Mouse (Mus musculus): ENCODE measurements around the gene Psmb3.
"Not testable (repeated sequence)": the region's sequence is repeated elsewhere in the genome, so short reads cannot be mapped to it uniquely, and the experiment has no call there.

Psmb3 gene

DNA sequence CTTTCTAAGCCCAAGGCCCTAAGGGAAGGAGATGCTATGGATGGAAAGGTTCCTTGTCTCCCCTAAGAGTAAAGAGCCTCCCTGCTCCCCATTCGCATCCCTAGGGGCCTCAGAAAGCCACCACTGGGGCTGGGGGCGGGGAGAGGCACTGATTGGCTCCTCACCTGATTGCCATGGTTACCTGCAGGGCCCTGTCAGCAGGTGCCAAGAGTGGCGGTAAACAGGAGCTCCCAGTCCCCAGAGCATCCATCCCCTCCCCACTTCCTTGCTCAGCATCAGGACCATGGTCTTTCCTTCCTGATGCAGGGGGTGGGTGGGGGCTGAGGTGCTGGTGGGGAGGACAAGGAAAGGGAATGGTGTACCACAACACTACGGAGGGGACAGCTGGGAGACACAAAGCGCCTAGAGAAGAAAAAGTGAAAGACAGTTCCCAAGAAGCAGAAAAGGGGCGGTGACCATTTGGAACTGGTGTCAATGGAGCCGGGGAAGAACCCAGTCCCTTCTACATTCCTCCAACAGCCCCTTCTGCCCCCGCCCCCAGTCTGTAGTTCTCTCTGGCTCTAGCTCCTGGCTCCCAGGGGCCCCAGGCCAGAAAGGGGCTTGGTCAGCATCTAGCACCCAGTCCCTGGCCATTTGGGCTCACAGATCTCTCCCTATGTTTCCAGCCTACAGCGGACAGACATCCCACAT is 7.3 kb upstream of the Psmb3 start:
- no peak for DNase-seq (ENCODE audit: extremely low spot score)

DNA sequence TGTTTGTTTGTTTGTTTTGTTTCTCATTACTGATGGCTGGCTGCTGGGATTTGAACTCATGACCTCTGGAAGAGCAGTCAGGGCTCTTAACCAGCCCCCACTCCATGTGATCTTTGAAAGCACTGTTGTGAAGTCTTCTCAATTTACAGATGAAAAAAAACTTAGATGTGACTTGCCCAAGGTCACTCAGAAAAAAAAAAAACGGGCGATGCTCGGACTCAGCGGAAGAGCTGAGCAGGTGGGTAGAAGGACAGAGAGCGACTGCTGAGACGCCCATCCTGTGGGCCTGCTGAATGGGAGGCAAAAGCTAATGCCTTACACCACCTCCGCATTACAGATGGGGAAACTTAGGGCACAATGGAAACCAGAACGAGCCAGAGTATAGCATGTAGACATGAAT is 6.5 kb upstream of the Psmb3 start:
- no peak for DNase-seq (ENCODE audit: extremely low spot score)

DNA sequence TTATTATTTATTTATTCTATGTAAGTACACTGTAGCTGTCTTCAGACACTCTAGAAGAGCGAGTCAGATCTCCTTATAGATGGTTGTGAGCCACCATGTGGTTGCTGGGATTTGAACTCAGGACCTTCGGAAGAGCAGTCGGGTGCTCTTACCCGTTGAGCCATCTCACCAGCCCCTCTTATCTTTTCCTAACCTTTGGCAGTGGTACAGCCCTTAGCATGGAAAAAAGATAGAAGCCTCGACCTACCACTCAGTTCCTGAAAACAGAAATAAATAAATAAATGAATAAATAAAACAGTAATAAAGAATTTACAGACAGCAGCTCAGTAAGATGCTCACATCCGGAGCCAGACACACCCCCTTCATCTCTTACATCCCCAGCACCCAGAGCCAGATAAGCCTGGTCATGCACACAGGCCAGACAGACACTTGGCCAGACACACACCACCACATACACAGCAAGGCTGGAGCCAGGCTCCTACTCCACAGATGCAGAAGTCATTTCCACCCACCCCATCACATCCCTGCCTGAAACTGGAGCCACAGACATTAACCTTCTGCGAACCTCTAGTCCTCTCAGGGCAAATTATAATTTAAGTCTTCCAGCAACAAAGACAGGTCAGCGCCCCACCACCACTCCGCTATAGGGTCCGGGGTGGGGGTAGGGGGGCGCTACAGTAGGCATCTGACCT is 5.9 kb upstream of the Psmb3 start:
- DNase-seq (ENCODE audit: extremely low spot score), result no peak

DNA sequence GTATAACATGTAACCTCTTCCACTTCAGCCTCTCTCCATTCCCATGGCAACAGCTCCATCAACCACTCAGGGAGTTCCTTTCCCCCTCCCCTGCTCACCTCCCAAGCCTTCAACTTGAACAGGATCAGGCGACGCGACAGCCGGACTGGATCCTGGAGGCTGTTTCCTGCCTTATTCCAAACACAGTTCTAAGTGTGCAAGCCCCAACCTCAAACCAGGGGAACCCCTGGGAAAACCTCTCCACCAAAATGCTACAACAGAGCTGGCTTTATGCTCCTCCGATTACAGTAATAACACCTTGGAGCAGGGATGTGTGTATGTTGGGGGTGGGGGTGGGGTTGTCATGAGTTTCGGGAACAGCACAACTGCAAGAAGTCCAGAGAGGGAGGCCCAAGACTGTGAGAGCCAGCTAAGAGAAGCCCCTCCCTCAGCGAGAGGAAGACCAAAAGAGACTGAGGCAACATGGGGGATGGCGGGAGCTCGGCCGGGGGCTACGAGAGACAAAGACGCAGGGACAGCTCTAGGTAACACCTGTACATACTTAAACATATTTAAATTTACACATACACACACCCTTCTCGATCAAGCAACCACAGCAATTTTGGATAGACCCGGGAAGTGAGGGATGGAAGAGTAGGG is 5.2 kb upstream of the Psmb3 start:
- DNase-seq (ENCODE audit: extremely low spot score), result peak; percentile 49

DNA sequence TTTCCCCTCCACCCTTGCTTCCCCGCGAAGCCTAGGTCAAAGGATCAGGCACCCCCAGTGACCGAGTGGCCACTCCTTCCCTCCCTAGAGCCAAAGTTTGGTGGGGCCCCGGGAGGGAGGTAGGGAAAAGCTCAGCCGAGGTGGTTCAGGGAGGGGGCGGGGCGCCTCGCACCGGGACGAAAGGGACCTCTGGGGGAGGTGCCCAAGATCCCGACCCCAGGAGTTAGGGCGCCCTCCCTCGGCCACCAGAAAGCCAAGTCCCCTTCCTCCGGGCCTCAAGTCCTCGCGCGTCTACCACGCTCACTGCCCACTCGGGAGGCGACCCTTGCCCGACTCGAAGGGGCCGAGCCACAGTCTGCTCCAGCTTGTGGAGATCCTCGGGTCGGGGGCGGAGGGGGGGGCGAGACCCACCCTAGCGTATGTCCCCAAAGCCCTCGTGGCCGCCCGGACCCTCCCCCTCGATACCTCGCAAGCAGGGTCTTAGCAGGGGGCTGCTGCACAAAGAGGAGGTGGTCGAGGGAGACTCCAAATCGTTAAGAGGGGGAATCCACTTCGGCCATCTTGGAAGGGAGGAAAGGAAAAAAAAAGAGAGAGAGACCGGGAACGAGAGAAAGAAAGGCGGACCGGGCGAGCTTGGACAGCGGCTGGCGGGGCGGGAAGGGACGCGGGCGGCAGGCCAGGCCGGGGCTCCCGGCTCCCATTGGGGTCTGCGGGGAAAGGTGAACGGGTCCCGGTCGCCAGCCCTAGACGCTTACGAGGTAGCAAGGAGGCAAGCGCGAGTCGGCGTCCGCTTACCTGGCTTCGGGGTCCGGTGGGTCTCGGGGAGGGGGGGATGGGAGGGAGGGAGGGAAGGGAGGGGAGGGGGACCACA is 4.2 kb upstream of the Psmb3 start:
- peak; percentile 89 for DNase-seq (ENCODE audit: extremely low spot score)

DNA sequence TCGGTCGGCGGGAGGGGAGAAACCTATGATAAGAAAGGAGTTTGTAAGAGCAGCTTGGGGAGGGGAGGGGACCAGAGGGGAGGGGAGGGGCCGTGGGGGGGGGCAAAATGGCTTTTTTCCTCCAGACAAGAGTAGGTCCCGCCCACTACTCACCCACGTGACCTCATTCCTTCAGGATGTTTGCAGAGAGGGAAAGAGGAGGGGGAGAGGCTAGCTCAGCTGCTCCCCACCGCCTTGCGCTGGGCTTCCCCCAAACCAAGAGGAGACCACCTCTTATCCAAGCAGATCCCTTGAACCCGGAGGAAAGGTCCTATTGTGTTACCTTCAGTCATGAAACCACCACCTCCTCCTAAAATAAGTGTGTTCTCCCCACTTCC is 3.6 kb upstream of the Psmb3 start:
- DNase-seq (ENCODE audit: extremely low spot score), result peak; percentile 97

DNA sequence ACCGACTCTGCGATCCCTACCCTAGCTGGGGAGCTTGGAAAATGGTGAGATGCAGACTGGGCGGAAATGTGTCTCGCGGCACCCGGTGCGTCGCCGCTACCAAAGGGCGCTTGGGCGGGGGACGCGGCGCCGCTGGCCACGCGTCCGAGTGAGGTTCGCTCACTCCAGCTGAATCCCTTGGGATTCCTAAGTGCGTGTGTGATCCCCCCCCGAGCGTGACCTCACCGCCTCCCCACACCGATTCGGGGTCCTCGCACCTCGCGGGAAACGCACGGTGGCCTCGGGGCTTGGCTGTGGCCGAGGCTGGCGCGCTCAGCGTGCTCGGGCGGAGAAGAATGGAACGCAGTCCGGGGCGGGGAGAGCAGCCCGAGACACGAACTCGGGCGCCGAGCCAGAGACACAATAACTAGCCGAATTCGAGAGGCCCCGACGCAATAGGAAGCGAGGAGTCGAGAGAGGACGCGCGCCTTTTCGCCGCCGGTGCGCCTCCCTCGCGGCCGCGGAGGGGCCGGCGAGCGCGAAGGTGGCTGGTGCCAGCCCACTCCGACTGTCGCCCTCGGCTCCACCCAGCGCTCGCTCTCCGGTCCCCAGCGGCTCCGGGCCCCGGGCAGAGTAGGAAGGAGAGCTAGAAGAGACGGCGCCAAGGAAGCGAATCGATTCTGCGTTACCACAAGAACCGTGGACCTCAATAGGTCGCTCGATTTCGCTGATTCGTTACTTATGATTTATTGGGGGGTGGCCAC is 3.0 kb upstream of the Psmb3 start, which contains the start of gene Pcgf2:
Pcgf2 (minus strand) TSS at position 495 of the 743 bp plus-strand sequence.
- no peak for DNase-seq (ENCODE audit: extremely low spot score)

DNA sequence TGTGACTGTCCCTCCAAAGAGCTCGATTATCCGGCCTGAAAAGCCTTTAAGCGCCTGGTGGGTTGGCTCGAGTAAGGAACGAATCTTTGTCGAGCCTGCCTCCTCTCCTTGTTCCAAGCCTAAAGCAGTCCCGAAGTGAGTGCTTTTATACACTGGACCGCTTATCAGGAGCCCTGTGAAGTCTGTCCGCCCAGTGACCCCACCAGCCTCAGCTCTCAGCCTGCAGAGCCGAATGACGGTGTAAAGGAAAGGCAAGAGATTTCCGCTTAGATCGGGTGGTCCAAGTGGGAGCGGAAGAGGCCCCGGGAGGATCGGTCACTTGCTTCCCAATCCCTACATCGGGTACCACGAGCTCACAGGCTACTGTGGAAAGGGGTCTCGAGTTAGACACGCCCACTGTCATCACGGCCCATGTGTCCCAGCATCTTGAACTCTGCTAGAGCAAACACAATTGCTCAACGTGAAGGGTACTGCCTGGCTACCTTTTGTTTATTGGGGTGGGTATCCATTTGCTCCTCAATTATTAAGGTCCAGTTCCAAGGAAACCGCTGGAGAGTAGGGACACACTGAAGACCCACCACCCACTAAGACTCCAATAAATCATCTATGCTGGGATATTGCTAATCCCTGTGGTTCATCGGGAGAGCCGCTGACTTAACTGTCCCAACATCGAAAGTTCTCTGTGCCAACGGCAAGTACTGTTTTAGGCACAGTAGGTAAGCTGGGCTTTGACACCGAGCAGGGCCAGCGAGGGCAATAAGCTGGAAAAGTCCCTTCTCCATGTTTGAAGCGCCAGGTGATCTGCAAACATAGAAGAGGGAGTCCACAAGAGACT is 2.2 kb upstream of the Psmb3 start:
- DNase-seq (ENCODE audit: extremely low spot score), result peak; percentile 69

DNA sequence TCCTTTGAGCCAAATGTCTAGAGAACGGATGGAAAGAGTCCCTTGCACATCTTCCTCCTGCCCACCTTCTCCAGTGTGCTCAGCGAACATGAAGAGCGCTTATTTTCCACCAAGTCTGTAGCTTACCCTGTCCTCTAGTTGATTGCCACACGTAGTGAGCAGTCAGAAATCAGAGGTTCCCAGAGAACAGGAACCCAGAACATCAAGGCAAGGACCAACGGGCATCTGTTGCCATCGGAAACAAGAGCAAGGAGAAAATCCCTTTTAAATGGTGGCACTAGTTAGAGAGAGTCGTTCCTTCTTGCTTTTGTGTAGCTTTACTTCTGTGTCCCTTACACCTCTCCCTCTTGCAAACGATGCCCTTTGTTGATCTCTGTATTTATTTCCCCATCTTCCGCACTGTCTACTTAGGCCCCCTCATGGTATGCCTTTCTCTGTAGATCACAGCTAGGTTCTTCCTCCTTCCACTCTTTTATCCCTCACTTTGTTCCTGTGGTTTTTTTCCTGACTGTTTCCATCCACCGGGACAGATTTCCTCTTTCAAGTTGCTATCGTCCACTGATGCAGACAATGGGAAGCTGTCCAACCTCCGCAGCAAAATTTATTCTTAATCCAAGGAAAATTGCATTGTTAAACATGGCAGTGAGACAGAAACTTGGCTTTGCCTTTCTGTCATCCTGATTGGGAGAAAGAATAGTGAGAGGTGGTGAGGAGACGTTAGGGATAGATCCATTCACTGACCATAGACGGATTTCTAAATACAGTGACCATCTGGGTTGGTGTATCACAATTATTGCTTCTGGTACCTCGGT is 1.4 kb upstream of the Psmb3 start:
- DNase-seq (ENCODE audit: extremely low spot score), result no peak

DNA sequence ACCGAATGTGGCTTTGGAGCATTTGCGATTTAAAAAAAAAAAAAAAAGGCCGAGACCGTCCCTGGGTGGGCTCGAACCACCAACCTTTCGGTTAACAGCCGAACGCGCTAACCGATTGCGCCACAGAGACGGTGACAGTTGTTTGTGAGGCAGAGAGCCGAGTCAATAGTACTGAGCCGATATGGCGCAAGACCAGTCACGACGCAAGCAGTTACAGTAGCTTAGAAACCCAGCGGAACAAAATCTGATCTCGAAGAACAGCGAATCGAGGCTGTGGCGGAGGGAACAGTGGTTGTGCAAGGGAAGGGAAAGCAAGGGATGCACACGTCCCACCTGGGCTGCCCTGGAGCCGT is 830 bp upstream of the Psmb3 start:
- peak; percentile 89 for DNase-seq (ENCODE audit: extremely low spot score)

DNA sequence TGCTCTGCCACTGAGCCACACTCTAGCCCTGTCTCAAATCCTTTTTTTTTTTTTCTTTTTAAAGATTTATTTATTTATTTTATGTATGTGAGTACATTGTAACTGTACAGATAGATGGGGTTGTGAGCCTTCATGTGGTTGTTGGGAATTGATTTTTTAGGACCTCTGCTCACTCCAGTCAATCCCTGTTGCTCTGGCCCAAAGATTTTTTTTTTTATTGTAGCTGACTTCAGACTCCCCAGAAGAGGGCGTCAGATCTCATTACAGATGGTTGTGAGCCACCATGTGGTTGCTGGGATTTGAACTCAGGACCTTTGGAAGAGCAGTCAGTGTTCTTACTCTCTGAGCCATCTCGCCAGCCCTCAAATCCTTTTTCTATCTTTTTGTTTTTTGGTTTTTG is 6.9 kb downstream of the Psmb3 start:
- not testable (repeated sequence) for DNase-seq (ENCODE audit: extremely low spot score)

DNA sequence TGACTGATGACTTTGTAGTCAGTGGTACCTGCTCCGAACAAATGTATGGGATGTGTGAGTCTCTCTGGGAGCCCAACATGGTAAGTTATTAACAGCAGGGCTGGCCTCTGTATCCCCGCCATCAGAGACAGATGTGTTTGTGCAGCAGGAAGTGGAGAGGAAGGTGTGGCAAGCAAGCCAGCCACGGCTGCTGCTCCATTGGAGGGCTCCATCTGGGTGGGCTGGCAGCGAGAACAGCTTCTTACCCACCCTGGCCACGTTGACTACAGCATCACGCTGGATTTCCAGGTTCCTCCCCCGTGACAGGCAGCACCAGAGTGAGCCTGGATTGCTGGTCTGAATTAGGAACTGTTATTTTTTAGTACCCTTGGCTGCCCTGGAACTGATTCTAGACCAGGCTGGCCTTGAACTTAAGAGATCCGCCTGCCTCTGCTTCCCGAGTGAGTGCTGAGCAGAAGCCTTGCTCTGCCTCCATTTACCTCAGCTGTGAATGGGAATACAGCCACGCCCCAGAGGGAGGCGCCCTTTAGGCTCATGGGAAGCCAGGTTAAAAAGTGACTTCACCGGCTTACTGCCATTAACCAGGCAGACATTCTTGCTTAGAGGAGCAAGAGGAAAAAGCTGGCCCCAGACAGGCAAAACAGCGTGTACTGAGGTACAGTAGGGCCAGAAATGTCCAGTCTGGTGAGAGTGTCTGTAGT is 8.2 kb downstream of the Psmb3 start:
- no peak for DNase-seq (ENCODE audit: extremely low spot score)

DNA sequence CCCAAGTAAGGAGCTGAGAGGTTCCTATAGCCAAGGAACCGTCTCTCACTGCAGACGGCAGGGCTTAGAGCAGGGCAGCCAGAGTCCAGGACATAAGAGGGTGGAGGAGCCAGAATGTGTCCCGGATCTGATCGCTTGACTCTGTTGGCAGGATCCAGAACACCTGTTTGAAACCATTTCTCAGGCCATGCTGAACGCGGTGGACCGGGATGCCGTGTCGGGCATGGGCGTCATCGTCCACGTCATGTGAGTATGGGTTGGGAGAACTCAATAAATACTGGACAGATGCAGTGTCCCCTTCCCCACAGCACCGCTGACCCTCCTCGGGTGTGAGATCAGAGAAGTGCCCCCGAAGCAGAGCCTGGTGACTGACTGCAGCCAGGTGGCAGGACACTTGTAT is 9.1 kb downstream of the Psmb3 start:
- no peak for DNase-seq (ENCODE audit: extremely low spot score)

DNA sequence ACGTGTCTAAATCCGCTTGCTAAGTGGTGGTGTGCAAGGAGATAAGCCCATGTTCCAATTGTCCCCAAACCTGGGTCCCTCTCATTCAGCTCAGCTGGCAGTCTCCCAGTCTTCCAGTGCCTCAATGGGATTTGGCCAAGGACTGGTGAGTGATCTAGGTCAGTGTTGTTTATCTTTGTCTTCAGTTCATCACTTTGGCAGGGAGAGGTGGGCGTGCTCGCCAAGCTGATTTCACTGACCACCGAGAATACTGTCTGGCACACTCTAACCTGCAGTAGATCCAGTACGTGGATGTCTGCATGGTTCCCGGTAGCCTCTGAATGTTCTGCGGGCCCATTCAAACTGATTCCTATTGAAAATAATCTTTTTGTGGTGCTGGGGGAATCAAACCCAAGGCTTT is 10.7 kb downstream of the Psmb3 start:
- no peak for DNase-seq (ENCODE audit: extremely low spot score)

DNA sequence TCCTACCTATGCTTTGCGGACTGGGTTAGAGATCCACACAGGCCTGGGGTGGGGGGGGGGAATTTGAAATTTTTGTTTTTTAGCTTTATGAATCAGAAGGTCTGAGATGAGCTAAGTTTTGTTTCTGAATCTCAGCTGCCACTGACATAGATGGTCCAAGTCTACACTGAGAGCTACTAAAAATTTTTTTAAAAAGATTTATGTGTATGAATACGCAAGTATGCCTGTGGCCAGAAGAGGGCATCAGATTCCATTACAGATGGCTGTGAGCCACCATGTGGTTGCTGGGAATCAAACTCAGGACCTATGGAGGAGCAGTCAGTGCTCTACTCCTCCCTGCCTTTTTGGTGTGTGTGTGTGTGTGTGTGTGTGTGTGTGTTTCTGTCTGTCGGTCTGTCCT is 11.2 kb downstream of the Psmb3 start:
- DNase-seq (ENCODE audit: extremely low spot score), result no peak

DNA sequence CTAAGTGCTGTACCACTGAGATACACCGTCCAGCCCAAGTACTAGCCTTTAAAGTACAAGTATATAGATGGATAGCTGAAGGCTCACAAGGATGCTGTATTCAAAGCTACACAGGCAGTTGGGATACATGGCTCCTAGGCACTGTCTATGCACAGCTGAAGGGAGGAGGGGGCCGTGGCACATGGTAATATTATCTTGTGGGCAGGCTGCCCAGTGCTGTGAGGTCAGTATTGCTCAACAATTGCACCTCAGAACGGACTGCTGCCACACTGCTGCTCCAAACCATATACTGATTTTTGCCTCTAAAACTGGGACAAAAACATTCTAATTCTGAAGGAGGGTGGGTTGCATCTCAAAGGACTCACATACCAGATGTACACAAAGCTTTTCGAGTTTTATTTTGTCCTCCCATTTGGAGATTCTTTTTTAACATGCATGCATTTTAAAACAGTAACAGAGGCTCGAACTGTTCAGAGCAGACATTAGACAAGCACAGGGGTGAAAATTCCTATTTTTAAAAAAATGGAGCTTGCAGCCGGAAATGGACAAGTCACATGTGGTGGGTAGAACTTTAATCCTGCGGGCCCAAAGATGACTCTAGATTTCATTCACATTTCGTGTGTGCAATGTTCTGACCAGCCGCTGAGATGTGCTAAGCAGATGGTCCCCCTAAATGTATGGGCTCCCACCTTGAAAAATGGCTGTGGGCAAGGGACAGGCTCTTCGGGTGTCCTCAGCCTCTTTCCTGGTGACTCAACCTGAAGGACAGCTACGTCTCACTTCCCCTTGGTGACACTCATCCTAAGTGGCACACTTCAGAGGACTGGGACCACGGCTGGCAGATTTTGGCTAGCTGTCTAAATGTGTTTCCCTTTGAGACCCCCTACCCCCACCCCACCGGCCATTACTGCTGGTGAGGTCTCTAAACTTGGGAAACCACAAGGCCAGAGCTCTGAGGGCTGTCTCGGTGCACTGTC is 11.9 kb downstream of the Psmb3 start:
- no peak for DNase-seq (ENCODE audit: extremely low spot score)

DNA sequence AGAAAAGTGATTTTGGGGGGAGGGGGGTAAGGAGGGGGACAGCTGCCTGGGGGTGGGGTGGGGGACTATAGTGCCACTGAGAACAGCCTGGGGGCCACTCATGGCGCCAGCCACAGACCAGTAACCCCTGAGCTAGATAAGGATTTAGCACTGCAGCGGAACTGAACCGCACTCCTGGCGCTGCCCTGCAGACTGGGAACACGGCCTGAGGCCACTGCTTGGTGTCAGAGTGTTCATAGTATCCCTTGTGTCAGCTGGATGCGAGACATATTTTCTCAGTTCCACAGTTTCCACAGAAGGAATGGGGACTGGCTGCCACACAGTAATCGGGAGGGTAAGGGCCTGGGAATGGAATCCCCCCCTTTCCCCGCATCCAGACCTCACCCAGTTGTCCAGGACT is 12.8 kb downstream of the Psmb3 start:
- no peak for DNase-seq (ENCODE audit: extremely low spot score)

All from embryo, embryonic 9.5 days (tissue).